Comparison of ENCODE assay signal across 16 mouse cellular contexts in the genomic region with DNA sequence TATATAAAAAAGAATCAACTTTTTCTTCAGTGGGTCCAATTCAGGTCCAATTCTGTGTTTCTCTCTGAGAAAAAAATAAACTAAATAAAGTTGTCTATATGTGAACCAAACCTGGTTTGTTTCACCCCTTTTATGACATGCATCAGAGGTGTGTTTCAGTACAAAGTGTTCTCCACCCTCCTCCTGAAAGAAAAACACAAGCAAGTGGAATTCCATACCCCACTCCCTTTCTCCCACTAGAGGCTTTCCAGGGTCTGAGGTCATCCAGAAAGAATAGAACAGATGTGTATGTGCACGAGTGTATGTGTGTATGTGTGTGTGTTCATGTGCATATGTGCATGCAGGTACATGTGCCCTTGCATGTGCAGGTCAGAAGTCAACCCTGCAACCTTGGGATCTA.
"Had no signal": no experiment of that assay in that cellular context is flagged by ENCODE, and none has a peak within 500 bp of the region (broad histone marks: within the 10 kb centered on the region; RNA-seq: fewer than 3 reads in every experiment).

No protein-coding gene starts in this region.

- H3K36me3 ChIP-seq: neural tube, embryonic 13.5 days; neural tube, embryonic 15.5 days; stomach, embryonic 15.5 days had no signal

- DNase-seq: retina, postnatal 1 day; right cerebral cortex, adult 18-20 months; right cerebral cortex, postnatal 14 days; right cerebral cortex, postnatal 25 days; right cerebral cortex, postnatal 4 days; spleen, adult 18-20 months; thymus, adult 18-20 months; thymus, adult 2 months; thymus, postnatal 14 days; thymus, postnatal 25 days; thymus, postnatal 36 days; thymus, postnatal 4 days had no signal

- H3K4me2 ChIP-seq: neural tube, embryonic 13.5 days; neural tube, embryonic 15.5 days; stomach, embryonic 15.5 days had no signal

- H3K4me1 ChIP-seq: neural tube, embryonic 13.5 days; neural tube, embryonic 15.5 days; stomach, embryonic 15.5 days had no signal

- H3K9me3 ChIP-seq: neural tube, embryonic 13.5 days; neural tube, embryonic 15.5 days; stomach, embryonic 15.5 days had no signal

- H3K27ac ChIP-seq: neural tube, embryonic 13.5 days; neural tube, embryonic 15.5 days; stomach, embryonic 15.5 days; stomach, postnatal 0 days had no signal

- H3K9ac ChIP-seq: neural tube, embryonic 13.5 days; neural tube, embryonic 15.5 days; stomach, embryonic 15.5 days had no signal

- H3K27me3 ChIP-seq: neural tube, embryonic 13.5 days; neural tube, embryonic 15.5 days; stomach, embryonic 15.5 days had no signal

- H3K4me3 ChIP-seq: neural tube, embryonic 13.5 days; neural tube, embryonic 15.5 days; stomach, embryonic 15.5 days had no signal
